Mouse (Mus musculus): ENCODE measurements around the gene Anks4b.

Gene Anks4b

GRCm38 (mm10) chr7:120181401-120182230, 8.0 kb downstream of the Anks4b start:
- in situ Hi-C loops (cut with MboI; ENCODE audit: unreplicated experiment in 2 of 2) = no loop called here

GRCm38 (mm10) chr7:120182891-120183290, 9.2 kb downstream of the Anks4b start:
- in situ Hi-C loops (cut with MboI; ENCODE audit: unreplicated experiment in 2 of 2) = no loop called here

- in situ Hi-C loops (cut with MboI; ENCODE audit: unreplicated experiment in 2 of 2) = no loop called here
Observed at GRCm38 (mm10) chr7:120188946-120189345, 15.3 kb downstream of the Anks4b start.

- in situ Hi-C loops (cut with MboI; ENCODE audit: unreplicated experiment in 2 of 2) = no loop called here
Observed at GRCm38 (mm10) chr7:120189369-120190149, 15.9 kb downstream of the Anks4b start.

GRCm38 (mm10) chr7:120190150-120190665, 16.6 kb downstream of the Anks4b start:
- in situ Hi-C loops (cut with MboI; ENCODE audit: unreplicated experiment in 2 of 2) = no loop called here

- in situ Hi-C loops (cut with MboI; ENCODE audit: unreplicated experiment in 2 of 2) = no loop called here
Observed at GRCm38 (mm10) chr7:120192207-120192606, 18.5 kb downstream of the Anks4b start.

- in situ Hi-C loops (cut with MboI; ENCODE audit: unreplicated experiment in 2 of 2) = no loop called here
Observed at GRCm38 (mm10) chr7:120192816-120193215, 19.2 kb downstream of the Anks4b start.

GRCm38 (mm10) chr7:120195207-120195606, 21.5 kb downstream of the Anks4b start:
- in situ Hi-C loops (cut with MboI; ENCODE audit: unreplicated experiment in 2 of 2) = no loop called here

- in situ Hi-C loops (cut with MboI; ENCODE audit: unreplicated experiment in 2 of 2) = no loop called here
Observed at GRCm38 (mm10) chr7:120201231-120201744, 27.6 kb downstream of the Anks4b start.

- in situ Hi-C loops (cut with MboI; ENCODE audit: unreplicated experiment in 2 of 2) = no loop called here
Observed at GRCm38 (mm10) chr7:120201771-120202170, 28.1 kb downstream of the Anks4b start, which contains the start of gene Crym. Gene Crym, minus strand, starts transcription at chr7:120202111.

GRCm38 (mm10) chr7:120203789-120204188, 30.1 kb downstream of the Anks4b start, which contains the start of gene Abca14:
Gene Abca14, plus strand, starts transcription at chr7:120203961.
- in situ Hi-C loops (cut with MboI; ENCODE audit: unreplicated experiment in 2 of 2) = no loop called here

GRCm38 (mm10) chr7:120205989-120206388, 32.3 kb downstream of the Anks4b start:
- in situ Hi-C loops (cut with MboI; ENCODE audit: unreplicated experiment in 2 of 2) = no loop called here

- in situ Hi-C loops (cut with MboI; ENCODE audit: unreplicated experiment in 2 of 2) = loop anchor here in 1 of 2 experiments (25.0 kb wide), 1 partner anchor 584 kb away; the partner anchor contains the start of gene Gm5737
Observed at GRCm38 (mm10) chr7:120228541-120228940, 54.9 kb downstream of the Anks4b start.

Measured in v-Abl transformed pro-B cells (cell line).